Mouse (Mus musculus) cortical plate, adult 2 months (tissue): ENCODE results near the gene Ncoa3.

Experiments used
- CTCF ChIP-seq: fragments of 200-500 bp; IDR thresholded peaks from 2 replicates; pipeline ENCODE4 v1.5.1; 2011; ENCODE audit warnings: mild to moderate bottlenecking, control low read depth, low read length; ENCODE audit not compliant: insufficient read depth; ENCODE audit errors: extremely low read depth
- POLR2A ChIP-seq: fragments of 200-500 bp; IDR thresholded peaks from 2 replicates; pipeline ENCODE4 v1.6.1; 2011; ENCODE audit warnings: mild to moderate bottlenecking, low read length, control low read depth; ENCODE audit not compliant: insufficient read depth; ENCODE audit errors: extremely low read depth

DNA sequence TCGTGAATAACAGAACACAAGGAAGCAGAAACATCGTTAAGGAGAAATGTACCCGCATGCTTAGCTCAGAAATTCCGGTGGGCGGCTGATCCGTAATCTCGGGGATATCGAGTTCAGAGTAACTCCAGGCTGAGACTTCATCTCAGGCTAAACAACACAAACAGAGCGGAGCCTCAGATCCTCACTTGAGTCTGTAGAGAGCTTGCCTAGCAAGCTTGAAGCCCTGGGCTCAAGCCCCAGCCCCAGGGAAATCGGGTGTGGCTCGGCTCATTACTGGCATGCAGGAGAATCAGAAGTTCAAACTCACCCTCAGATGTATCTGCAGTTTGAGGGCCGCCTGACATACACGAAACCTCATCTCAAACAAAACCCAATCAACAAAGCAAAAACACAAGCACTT, 22.5 kb upstream of the Ncoa3 start:
- TF ChIP-seq POLR2A, result no peak
- no peak for TF ChIP-seq CTCF
